Mouse (Mus musculus) hindbrain, embryonic 10.5 days (tissue): ENCODE results near the gene Slc25a27. TPM values are rescaled to one million over a fixed set of nuclear protein-coding genes. Genes with fewer than 3 reads are reported as not detected.

Experiments used
- DNase-seq: peaks from one replicate; pipeline ENCODE4 v3.0.0-alpha.2; 2017; ENCODE audit warnings: low spot score
- H3K27ac ChIP-seq: fragments of 300-500 bp; sonication (generic); 2 replicates; pipeline ENCODE4 v1.5.1; 2016; ENCODE audit warnings: mild to moderate bottlenecking, moderate library complexity
- H3K27me3 ChIP-seq: fragments of 300-500 bp; sonication (generic); 2 replicates; pipeline ENCODE4 v1.6.1; 2016; ENCODE audit warnings: mild to moderate bottlenecking; ENCODE audit not compliant: poor library complexity, insufficient read depth, severe bottlenecking
- H3K36me3 ChIP-seq: fragments of 300-500 bp; sonication (generic); 2 replicates; pipeline ENCODE4 v1.6.1; 2016; ENCODE audit warnings: mild to moderate bottlenecking, moderate library complexity
- H3K4me1 ChIP-seq: fragments of 300-500 bp; sonication (generic); replicated peaks from 2 replicates; pipeline ENCODE4 v1.6.1; 2016; ENCODE audit warnings: mild to moderate bottlenecking
- H3K4me3 ChIP-seq: fragments of 300-500 bp; sonication (generic); 2 replicates; pipeline ENCODE4 v1.5.1; 2016; ENCODE audit warnings: mild to moderate bottlenecking, moderate library complexity
- H3K9me3 ChIP-seq: fragments of 300-500 bp; sonication (generic); 2 replicates; pipeline ENCODE4 v1.6.1; 2016; ENCODE audit warnings: mild to moderate bottlenecking, moderate library complexity
- WGBS: fragments of 180-500 bp; shearing (Covaris S2); methylation state at CpG from one replicate; pipeline ENCODE4 v1.1.7; 2016; 5-methylcytosine and 5-hydroxymethylcytosine counted together
- polyA plus RNA-seq: library from polyadenylated mRNA; unstranded; fragments of >200 nt; fragmentation: Nextera tagmentation; extraction: Ambion mirVana; gene quantifications from 2 replicates; pipeline ENCODE4 v1.2.1, GENCODE M21; 2016

Slc25a27 gene
- polyA plus RNA-seq, 1 experiment from 2014 or later = 49.7 TPM

- 92% methylated on average over 21 of the region's 21 CpGs for WGBS
- no peaks in the 10 kb centered on the region for H3K4me1 ChIP-seq
Measured at GRCm38 (mm10) chr17:43592296-43593291, 74.4 kb downstream of the Slc25a27 start.

More at GRCm38 (mm10) chr17:43592296-43593291, 74.4 kb downstream of the Slc25a27 start:
- H3K4me3 ChIP-seq = no peak overlapping the region
- H3K27ac ChIP-seq = no peak overlapping the region
- H3K27me3 ChIP-seq = no peaks in the 10 kb centered on the region
- H3K36me3 ChIP-seq = no peaks in the 10 kb centered on the region
- no peak for DNase-seq
- H3K9me3 ChIP-seq = peaks cover 4% of the 10 kb centered on the region

Other genes starting within 250 kb of the Slc25a27 start
- gene Mep1a, start 164.4 kb downstream of the Slc25a27 start, polyA plus RNA-seq = not detected in 2 replicates
- 0.29 and 1.5 TPM in 2 replicates for gene Ankrd66, start 123.6 kb downstream of the Slc25a27 start, polyA plus RNA-seq
- 7.0 and 11.2 TPM in 2 replicates for gene Pla2g7, start 99.1 kb downstream of the Slc25a27 start, polyA plus RNA-seq
- 0.03 and 0.17 TPM in 2 replicates for gene Tdrd6, start 36.9 kb downstream of the Slc25a27 start, polyA plus RNA-seq
- 28.2 and 37.9 TPM in 2 replicates for gene Cyp39a1, start 211 bp upstream of the Slc25a27 start, polyA plus RNA-seq
- 8.5 and 23.0 TPM in 2 replicates for gene Rcan2, start 134.1 kb upstream of the Slc25a27 start, polyA plus RNA-seq